Mouse (Mus musculus): ENCODE data around the gene Tbc1d10b. TPM values are rescaled to one million over a fixed set of nuclear protein-coding genes. Genes with fewer than 3 reads are reported as not detected.
"Not testable (repeated sequence)": the region's sequence is repeated elsewhere in the genome, so short reads cannot be mapped to it uniquely, and the experiment has no call there.

Gene Tbc1d10b
- total RNA-seq (2021), result 100 to 1,000 TPM; 102 to 120 TPM
- long read RNA-seq, experiment 1, transcript Tbc1d10b-201 (9 exons, 3,614 nt), result major isoform, 75 of 98 reads
- long read RNA-seq, experiment 1, partial matches to known transcripts, result 2 of 98 reads
- long read RNA-seq, experiment 1, other reads (novel, unspliced or antisense), result 20 of 98 reads
- long read RNA-seq, experiment 2, transcript Tbc1d10b-201 (9 exons, 3,614 nt), result major isoform, 107 of 146 reads
- long read RNA-seq, experiment 2, partial matches to known transcripts, result 2 of 146 reads
- long read RNA-seq, experiment 2, other reads (novel, unspliced or antisense), result 36 of 146 reads

DNA sequence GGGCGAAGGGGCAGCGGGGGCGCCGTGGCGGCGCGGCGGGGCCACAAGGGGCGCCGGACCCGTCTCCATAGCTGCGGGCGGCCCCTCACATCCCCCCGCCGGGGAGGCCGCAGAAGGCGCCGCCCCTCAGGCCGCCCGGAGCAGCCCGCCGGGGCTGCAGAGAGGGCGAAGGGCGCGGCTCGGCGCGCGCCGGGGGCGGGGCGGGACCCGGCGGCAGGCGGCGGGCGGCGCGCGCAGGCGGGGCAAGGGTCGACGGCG, at the start of gene Tbc1d10b:
Gene Tbc1d10b (minus strand): TSS at position 174 of the 258 bp plus-strand sequence.
- peak within 1 kb of the TSS; percentile 89 for H3K4me3 ChIP-seq
- TF ChIP-seq CTCF (conservative IDR thresholded peaks at IDR 0.05), result peak; percentile 21; the same call in 1 of the 2 replicates
- DNase-seq (ENCODE audit: low spot score in 2 of 2), result no peak
- peak within 1 kb of the TSS; percentile 92 for H3K27ac ChIP-seq

- DNase-seq (ENCODE audit: low spot score in 2 of 2), result no peak
- no peak for TF ChIP-seq CTCF (conservative IDR thresholded peaks at IDR 0.05)
- Histone ChIP-seq H3K27ac (no peak overlapping the region; the same call in 1 of the 2 replicates), H3K4me3 (no peak overlapping the region)
These were observed 48.2 kb upstream of the Tbc1d10b start for GRCm38 (mm10) chr7:127256518-127256917.

GRCm38 (mm10) chr7:127255965-127256364, 47.7 kb upstream of the Tbc1d10b start:
- H3K27ac ChIP-seq, result no peak overlapping the region; the same call in 1 of the 2 replicates

GRCm38 (mm10) chr7:127255008-127255407, 46.7 kb upstream of the Tbc1d10b start:
- no peak for TF ChIP-seq CTCF (conservative IDR thresholded peaks at IDR 0.05)
- H3K4me3 ChIP-seq, result peak overlapping the region; percentile 54; the same call in 1 of the 2 replicates
- DNase-seq (ENCODE audit: low spot score in 2 of 2), result no peak
- H3K27ac ChIP-seq, result peak overlapping the region; percentile 99; the same call in 1 of the 2 replicates

More at GRCm38 (mm10) chr7:127255965-127256364, 47.7 kb upstream of the Tbc1d10b start:
- TF ChIP-seq CTCF (conservative IDR thresholded peaks at IDR 0.05), result no peak
- DNase-seq (ENCODE audit: low spot score in 2 of 2), result no peak
- no peak overlapping the region for H3K4me3 ChIP-seq

- peak overlapping the region; percentile 99 for H3K27ac ChIP-seq
- TF ChIP-seq CTCF (conservative IDR thresholded peaks at IDR 0.05), result no peak
- peak; percentile 94 to 95 for DNase-seq (ENCODE audit: low spot score in 2 of 2)
- peak overlapping the region; percentile 54 for H3K4me3 ChIP-seq
These were observed 45.8 kb upstream of the Tbc1d10b start for GRCm38 (mm10) chr7:127253821-127254769.

- DNase-seq (ENCODE audit: low spot score in 2 of 2), result no peak
- Histone ChIP-seq H3K4me3 (peak overlapping the region; percentile 54), H3K27ac (peak overlapping the region; percentile 99)
- TF ChIP-seq CTCF (conservative IDR thresholded peaks at IDR 0.05), result no peak
These were observed 45.1 kb upstream of the Tbc1d10b start for GRCm38 (mm10) chr7:127253341-127253740.

DNA sequence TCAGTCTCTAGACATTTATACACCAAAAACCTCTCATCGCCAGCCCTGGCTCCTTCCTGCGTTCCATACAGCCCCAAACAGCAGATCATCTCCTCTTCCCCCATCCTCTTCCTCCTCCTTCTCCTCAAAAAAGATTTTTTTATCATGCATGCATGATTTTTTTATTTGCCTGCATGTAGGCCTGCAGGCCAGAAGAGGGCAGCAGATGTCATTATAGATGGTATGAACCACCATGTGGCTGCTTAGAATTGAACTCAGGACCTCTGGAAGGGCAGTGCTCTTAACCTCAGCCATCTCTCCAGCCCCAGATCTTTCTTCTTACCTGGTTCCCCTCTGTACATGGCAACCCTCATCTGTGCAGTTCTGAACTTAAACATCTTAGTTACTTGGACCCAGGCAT, 44.1 kb upstream of the Tbc1d10b start:
- no peak for DNase-seq (ENCODE audit: low spot score in 2 of 2)
- peak overlapping the region; percentile 99; the same call in 1 of the 2 replicates for H3K27ac ChIP-seq
- TF ChIP-seq CTCF (conservative IDR thresholded peaks at IDR 0.05), result peak; percentile 78
- no peak overlapping the region for H3K4me3 ChIP-seq

GRCm38 (mm10) chr7:127250511-127250910, 42.2 kb upstream of the Tbc1d10b start:
- DNase-seq (ENCODE audit: low spot score in 2 of 2); H3K4me3 ChIP-seq: not testable (repeated sequence)
- 0 out of 2 replicates have a peak overlapping the region, but pooled peaks have one; percentile 61 for H3K27ac ChIP-seq

DNA sequence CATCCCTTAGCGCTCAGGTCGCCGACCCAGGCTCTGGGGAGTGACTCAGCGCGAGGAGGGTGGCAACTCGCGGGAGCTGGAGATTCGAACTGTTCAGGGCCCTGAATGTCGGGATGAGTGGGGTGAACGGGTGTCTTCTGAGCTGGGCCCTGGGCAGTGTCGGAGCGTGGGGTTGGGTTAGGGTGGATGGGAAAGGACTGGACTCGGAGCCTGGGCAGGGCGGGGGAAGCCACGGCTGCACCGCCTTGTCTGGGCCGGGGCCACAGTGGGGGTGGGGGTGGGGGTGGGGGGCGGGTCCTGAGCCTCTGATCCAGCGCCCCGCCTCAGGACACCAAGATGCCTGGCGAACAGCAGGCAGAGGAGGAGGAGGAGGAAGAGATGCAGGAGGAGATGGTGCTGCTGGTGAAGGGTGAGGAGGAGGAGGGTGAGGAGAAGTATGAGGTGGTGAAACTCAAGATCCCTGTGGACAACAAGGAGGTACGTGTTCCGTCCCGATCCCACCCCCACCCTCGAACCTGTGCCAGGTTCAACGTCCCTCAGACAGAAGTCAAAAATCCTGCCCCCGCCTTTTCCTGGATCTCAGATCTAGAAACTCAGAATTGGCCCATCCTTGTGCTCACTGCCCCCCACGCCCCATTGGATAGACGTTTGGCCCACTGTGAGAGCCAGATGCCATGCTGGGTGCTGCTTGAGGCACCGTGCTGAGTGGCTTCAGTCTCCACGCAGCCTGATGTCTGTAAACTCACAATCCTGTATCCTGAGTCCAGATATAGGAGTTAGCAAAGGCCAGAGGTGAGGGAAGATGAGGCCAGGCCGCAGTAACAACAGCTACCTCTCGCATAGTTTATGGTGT, 36.6 kb upstream of the Tbc1d10b start:
- TF ChIP-seq CTCF (conservative IDR thresholded peaks at IDR 0.05), result no peak
- no peak for DNase-seq (ENCODE audit: low spot score in 2 of 2)
- Histone ChIP-seq H3K4me3 (peak overlapping the region; percentile 84), H3K27ac (peak overlapping the region; percentile 96)

- DNase-seq (ENCODE audit: low spot score in 2 of 2), result peak; percentile 92 to 94
- peak within 1 kb of the TSS; percentile 96 for H3K27ac ChIP-seq
- H3K4me3 ChIP-seq, result peak within 1 kb of the TSS; percentile 84
- peak; percentile 57 for TF ChIP-seq CTCF (conservative IDR thresholded peaks at IDR 0.05)
These were observed 35.8 kb upstream of the Tbc1d10b start, which contains the start of gene Zfp771 for GRCm38 (mm10) chr7:127243870-127244657. Gene Zfp771 (plus strand): TSS chr7:127244274.

DNA sequence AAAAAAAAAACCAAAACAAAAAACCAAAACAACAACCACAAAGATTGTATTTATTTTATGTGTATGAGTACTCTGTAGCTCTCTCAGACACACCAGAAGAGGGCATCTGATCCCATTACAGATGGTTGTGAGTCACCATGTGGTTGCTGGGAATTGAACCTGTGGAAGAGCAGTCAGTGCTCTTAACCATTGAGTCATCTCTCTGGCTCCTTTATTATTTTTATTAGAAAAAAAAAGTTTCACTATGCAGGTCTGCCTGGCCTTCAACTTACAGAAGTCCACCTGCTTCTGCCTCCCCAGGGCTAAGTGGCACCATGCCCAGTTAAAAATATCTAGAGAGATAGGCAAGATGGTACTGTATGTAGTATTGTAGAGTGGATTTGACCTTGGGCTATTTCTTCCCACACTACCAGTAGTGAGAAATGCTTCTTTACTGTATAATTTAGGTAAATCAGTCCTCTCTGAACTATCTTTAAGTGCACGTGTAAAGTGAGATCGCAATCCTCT, 35.1 kb upstream of the Tbc1d10b start:
- H3K4me3 ChIP-seq, result peak overlapping the region; percentile 84
- H3K27ac ChIP-seq, result peak overlapping the region; percentile 96
- peak; percentile 27; the same call in 1 of the 2 replicates for TF ChIP-seq CTCF (conservative IDR thresholded peaks at IDR 0.05)
- DNase-seq (ENCODE audit: low spot score in 2 of 2), result no peak
